Mouse (Mus musculus): ENCODE measurements around the gene Trim56.
A peak's percentile ranks its signal among the peaks of the same experiment; 100 is the strongest.

Trim56 gene

DNA sequence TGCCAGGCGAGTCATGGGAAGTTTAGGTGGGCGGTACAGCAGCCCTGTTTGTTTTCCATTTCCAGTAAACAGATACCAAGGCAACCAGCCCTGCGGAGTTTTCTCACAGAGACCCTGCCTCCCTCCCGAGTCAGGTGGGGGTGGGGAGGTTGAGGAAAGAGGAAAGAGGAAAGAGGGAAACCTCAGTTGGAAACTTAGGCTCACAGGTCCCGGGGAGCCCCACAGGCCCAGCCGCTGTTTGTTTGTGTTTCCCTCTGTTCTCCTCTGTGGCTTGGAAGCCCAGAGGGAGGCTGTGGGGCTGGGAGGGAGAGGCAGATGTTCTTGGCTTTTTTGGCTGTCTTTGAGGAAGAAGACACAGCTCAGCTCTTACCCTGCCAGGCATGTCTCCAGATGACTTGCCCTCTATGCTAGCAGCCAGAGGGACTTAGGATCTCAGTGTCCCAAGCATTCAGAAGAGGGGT, 41.8 kb downstream of the Trim56 start:
- no peak for DNase-seq (ENCODE audit: low spot score)

- no peak for DNase-seq (ENCODE audit: low spot score)
These were observed 42.9 kb downstream of the Trim56 start for GRCm38 (mm10) chr5:137073141-137073540.

DNA sequence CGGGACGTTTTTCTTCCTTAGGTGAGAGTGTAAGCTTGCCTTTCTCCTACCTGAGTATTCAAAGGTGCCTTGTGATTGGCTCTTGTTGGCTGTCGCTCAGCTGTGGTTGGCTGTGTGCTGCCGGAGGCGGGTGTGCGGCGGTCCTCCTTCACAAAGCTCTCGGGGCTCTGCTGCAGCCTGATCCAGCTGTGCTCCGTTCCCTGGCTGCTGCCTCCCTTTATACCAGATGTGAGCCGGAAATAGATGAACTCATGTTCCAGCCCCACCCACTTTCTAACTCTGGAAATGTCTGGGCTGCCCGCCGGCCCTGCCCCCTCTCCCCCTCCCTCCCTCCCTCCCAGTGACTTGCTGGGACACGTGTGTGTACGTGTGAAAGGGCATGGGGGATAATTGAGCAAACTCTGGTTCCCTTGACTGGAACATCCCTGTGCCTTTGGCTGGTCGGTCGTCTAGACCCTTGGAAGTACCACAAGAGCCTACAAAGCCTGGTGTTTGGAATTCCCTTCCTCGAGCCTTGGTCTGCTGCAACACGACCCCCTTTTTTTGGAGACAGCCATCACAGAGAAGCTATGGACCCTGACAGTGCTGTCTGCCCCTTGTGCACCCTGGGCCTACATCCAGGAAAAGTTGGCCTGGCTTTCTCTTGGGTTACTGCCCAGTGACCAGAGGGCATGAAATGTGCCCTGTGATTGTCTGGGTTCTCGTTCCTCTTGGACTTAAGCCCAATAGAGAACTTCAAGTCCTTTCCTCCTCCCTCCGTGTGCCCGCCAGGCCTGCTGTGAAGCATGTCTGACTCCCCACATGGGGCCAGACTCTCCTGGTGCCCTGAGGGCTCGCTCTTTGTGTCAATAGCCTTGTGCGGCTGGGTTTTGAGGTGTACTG, 43.7 kb downstream of the Trim56 start, which contains the start of gene Serpine1:
Gene Serpine1 (minus strand): TSS at position 190 of the 882 bp plus-strand sequence.
- DNase-seq (ENCODE audit: low spot score), result peak; percentile 78

DNA sequence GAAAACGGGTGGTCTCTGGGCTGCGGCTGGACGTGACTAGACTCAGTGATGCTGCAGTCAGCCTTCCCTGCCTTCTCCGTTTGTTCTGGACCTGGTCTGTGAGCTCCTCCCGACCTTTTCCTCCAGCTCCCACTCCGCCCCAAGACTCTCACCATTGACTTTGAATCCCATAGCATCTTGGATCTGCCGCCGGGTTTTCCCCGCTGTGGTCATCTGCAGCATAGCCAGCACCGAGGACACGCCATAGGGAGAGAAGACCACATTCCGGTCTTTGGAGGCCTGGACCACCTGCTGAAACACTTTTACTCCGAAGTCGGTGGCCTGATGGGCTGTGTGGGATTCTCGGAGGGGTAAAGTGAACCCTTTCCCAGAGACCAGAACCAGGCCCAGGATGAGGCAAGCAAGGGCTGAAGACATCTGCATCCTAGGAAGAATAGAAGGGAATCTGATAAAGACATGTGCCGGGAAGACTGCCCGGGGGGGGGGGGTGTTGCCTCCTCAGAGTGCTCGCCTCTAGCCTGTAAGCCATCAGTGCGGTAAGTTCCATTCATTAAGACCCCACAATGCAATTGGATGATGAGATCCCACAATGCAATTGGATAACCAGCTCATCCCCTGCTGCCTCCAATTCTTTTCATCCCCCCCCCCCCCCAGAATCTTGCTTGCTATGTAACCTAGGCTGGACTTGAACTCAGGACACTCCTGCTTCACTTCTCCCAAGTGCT, 45.0 kb downstream of the Trim56 start:
- no peak for DNase-seq (ENCODE audit: low spot score)

- DNase-seq (ENCODE audit: low spot score), result no peak
These were observed 47.3 kb downstream of the Trim56 start for GRCm38 (mm10) chr5:137068711-137069110.

DNA sequence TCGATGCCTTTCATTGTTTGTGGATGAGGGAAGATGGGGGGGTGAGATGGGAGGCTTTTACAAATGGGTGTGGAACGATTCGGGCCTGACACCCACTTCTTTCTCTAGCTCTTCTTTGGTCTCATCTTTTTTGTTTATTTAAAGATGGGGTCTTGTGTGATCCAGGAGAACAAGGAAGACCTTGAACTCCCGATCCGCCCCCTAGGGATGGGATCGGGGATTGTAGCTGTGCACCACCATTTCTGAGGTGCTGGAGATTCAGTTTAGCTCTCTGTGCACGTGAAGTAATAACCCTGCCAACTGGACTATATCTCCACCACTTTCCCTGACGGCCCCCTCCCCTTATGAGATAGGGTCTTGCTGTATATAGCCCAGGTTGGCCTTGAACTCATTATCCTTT, 50.1 kb downstream of the Trim56 start:
- no peak for DNase-seq (ENCODE audit: low spot score)

GRCm38 (mm10) chr5:137065454-137065853, 50.6 kb downstream of the Trim56 start:
- DNase-seq (ENCODE audit: low spot score), result no peak

DNA sequence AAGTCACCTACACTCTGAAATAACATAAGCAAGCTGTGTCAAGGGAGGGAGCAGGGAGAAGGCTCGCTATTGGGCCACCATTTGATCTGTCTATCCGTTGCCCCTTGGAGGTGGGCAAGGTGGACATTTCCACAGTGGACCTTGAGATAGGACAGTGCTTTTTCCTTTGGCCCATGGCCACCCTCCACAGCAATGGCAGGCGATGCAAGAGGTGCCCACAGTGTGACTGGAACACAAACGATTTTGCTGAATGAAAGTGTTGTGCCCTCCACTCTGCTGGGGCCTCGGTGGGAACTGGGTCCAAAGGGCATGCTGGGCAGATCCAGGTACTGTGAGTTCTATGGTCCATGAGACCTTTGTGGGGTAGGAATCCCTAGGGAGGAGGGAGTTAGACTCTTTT, 53.4 kb downstream of the Trim56 start:
- DNase-seq (ENCODE audit: low spot score), result no peak

DNA sequence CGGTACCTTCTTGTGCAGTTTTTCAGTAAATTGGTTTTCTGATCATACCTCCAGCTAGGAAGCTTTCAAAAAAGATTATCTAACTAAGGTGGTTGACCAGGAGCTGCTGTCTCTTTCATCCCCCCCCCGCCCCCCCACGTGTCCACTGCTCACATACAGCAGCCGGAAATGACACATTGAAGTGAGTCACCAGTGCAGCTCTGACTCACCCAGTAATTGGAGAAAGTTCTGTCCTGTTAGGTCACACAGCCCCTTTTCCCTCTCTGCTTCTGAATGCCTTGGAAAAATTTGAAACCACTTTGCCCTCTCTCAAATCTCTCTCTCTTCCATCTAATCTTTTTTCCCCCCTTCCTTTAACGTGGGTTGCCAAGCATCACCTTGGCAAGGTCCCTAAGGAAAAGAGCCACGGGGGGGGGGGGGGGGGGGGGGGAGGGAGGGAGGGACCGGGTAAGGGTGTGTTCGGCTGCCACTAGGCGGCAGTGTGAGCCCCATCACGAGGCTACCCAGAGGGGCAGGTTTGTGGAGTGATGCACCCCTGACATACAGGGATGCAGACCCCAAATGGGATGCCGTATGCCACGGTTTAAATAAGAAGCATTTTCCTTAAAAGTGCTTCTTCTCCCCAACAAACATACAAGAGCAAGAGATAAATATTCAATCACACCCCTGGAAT, 54.1 kb downstream of the Trim56 start:
- peak; percentile 54 for DNase-seq (ENCODE audit: low spot score)

All from embryo, embryonic 10 days (tissue).